Comparison of ENCODE assay signal across 8 mouse cellular contexts in the genomic region with DNA sequence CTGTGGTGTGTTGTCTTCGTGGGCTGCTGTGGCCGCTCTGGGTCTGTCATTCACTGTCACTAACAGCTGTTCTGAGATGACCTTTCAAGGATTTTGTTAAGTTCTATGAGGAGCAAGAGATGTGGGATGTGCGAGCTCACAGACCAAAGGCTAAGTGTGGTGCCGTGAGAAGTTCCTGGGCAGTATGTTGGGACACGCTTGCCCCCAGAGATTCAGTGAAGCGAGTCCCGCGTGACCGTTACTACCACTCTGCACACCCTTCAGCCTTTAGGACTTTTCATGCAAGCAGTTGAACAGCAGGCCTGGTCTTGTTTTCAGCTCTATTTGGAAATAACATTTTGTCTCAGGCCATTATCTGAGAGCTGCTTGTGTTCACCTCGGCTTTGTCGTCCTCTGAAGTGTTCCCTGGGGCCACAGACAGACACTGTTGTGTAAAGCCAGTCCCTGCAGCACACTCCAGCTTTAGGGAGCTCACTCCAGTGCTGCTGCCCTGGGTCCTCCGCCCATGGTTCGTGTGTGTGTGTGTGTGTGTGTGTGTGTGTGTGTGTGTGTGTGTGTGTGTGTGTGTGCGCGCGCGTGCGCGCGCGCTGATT.
DNase-seq lines count a peak whose midpoint lies in the region; ATAC-seq and TF ChIP-seq lines count a peak whose summit lies in the region.

No protein-coding gene starts in this region.

- H3K4me3 ChIP-seq in gastrocnemius, adult 2 months: no peak overlapping the region
- H3K4me3 ChIP-seq in limb, embryonic 12.5 days (replicated peaks): no peak overlapping the region
- no peak overlapping the region for H3K4me3 ChIP-seq in limb, embryonic 10.5 days
- H3K4me3 ChIP-seq in hindbrain, embryonic 14.5 days (replicated peaks; ENCODE audit: low read length): no peak overlapping the region

- intact Hi-C loops in gastrocnemius, adult 2 months (cut with DNase I): loop anchor here (5.0 to 10.0 kb wide), 3 partner anchors 83 to 221 kb away; a partner anchor contains a TSS

- H3K9ac ChIP-seq in limb, embryonic 12.5 days (replicated peaks): no peak overlapping the region
- no peak overlapping the region for H3K9ac ChIP-seq in hindbrain, embryonic 14.5 days

- peaks cover 34% of the 10 kb centered on the region for H3K36me3 ChIP-seq in limb, embryonic 12.5 days
- peaks cover 42% of the 10 kb centered on the region for H3K36me3 ChIP-seq in limb, embryonic 10.5 days
- no peaks in the 10 kb centered on the region for H3K36me3 ChIP-seq in hindbrain, embryonic 14.5 days (replicated peaks; ENCODE audit: control insufficient read depth, insufficient read depth)

- WGBS in limb, embryonic 12.5 days: 85% methylated on average over 13 of the region's 21 CpGs
- 95% methylated on average over 21 of the region's 21 CpGs for WGBS in limb, embryonic 10.5 days
- 81% methylated on average over 18 of the region's 21 CpGs for WGBS in hindbrain, embryonic 14.5 days

- H3K27me3 ChIP-seq in limb, embryonic 12.5 days: no peaks in the 10 kb centered on the region
- no peaks in the 10 kb centered on the region for H3K27me3 ChIP-seq in limb, embryonic 10.5 days (ENCODE audit: low read depth, poor library complexity, severe bottlenecking)
- no peaks in the 10 kb centered on the region for H3K27me3 ChIP-seq in hindbrain, embryonic 14.5 days (ENCODE audit: control insufficient read depth, insufficient read depth, low read length)

- TF ChIP-seq CTCF in gastrocnemius, adult 2 months (IDR thresholded peaks at IDR 0.05): no peak

- H3K4me1 ChIP-seq in limb, embryonic 12.5 days (replicated peaks): peaks cover 70% of the 10 kb centered on the region
- H3K4me1 ChIP-seq in limb, embryonic 10.5 days: peaks cover 73% of the 10 kb centered on the region
- peaks cover 88% of the 10 kb centered on the region for H3K4me1 ChIP-seq in hindbrain, embryonic 14.5 days (replicated peaks; ENCODE audit: control insufficient read depth, insufficient read depth, low read length)

- no peak overlapping the region for H3K4me2 ChIP-seq in limb, embryonic 12.5 days
- no peak overlapping the region for H3K4me2 ChIP-seq in hindbrain, embryonic 14.5 days (replicated peaks)

- DNase-seq in gastrocnemius, adult 2 months: peak; percentile 30
- DNase-seq in gastrocnemius, postnatal 10 days: no peak
- DNase-seq in limb, embryonic 10.5 days (ENCODE audit: low spot score): no peak
- peak; percentile 2 for DNase-seq in adrenal gland, postnatal 4 days (ENCODE audit: low spot score in 2 of 2)
- DNase-seq in hindbrain, embryonic 14.5 days (ENCODE audit: low spot score): no peak
- no peak for DNase-seq in ovary, postnatal 36 days (ENCODE audit: low spot score)
- DNase-seq in embryo, embryonic 10.5 days (ENCODE audit: low spot score): no peak

- no peaks in the 10 kb centered on the region for H3K9me3 ChIP-seq in limb, embryonic 12.5 days
- H3K9me3 ChIP-seq in limb, embryonic 10.5 days (replicated peaks): no peaks in the 10 kb centered on the region
- H3K9me3 ChIP-seq in hindbrain, embryonic 14.5 days (ENCODE audit: control insufficient read depth, low read length): no peaks in the 10 kb centered on the region

- peak overlapping the region; percentile 64 for H3K27ac ChIP-seq in gastrocnemius, adult 2 months
- peak overlapping the region; percentile 26; the same call in 1 of the 2 replicates for H3K27ac ChIP-seq in limb, embryonic 12.5 days
- no peak overlapping the region for H3K27ac ChIP-seq in limb, embryonic 10.5 days
- H3K27ac ChIP-seq in hindbrain, embryonic 14.5 days: peak overlapping the region; percentile 78

- no peak for ATAC-seq in limb, embryonic 12.5 days (ENCODE audit: insufficient number of reproducible peaks, insufficient read depth, low FRiP score, low TSS enrichment, low read depth)
- no peak for ATAC-seq in hindbrain, embryonic 14.5 days (ENCODE audit: low FRiP score)

Comparison
In these comparisons a context has a peak if more than half of its experiments do, and no peak if none do; other contexts are left out.
1. DNase-seq: peak in gastrocnemius, adult 2 months (single experiment) and adrenal gland, postnatal 4 days (2 of 2); none in gastrocnemius, postnatal 10 days (single experiment), limb, embryonic 10.5 days (single experiment), hindbrain, embryonic 14.5 days (single experiment), ovary, postnatal 36 days (single experiment) and embryo, embryonic 10.5 days (single experiment).